9 mouse cellular contexts compared by ENCODE assay signal in the genomic region with DNA sequence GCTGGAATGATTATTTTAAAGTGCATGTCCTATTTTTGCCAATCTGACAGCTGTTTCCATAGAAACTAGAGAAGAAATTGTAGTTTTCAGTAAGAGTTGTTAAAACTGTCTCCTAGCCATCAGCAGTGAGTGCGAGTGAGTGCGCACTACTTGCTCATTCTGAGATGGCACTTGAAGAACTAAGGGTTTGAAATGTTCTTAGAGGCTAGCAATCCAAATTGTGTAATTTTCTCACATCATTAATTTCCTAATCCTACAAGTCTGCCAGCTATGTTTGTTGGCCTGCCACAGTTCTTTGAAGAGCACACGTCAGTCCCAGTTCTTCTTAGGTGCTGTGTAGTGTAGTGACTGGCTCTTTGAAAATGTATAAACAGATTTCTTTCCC. TPM values are rescaled to one million over a fixed set of nuclear protein-coding genes. Genes with fewer than 3 reads are reported as not detected.
A peak's percentile ranks its signal among the peaks of the same experiment; 100 is the strongest.
DNase-seq lines count a peak whose midpoint lies in the region; ATAC-seq and TF ChIP-seq lines count a peak whose summit lies in the region.
"Had no signal": no experiment of that assay in that cellular context is flagged by ENCODE, and none has a peak within 500 bp of the region (broad histone marks: within the 10 kb centered on the region; RNA-seq: fewer than 3 reads in every experiment).

No protein-coding gene starts in this region.

- no peaks in the 10 kb centered on the region for H3K36me3 ChIP-seq in embryonic facial prominence, embryonic 12.5 days
- no peaks in the 10 kb centered on the region for H3K36me3 ChIP-seq in hindbrain, postnatal 0 days (ENCODE audit: insufficient read depth, low read length)
- H3K36me3 ChIP-seq in macrophage (ENCODE audit: inconsistent target): peaks cover 6% of the 10 kb centered on the region

- H3K27me3 ChIP-seq in embryonic facial prominence, embryonic 12.5 days: no peaks in the 10 kb centered on the region
- H3K27me3 ChIP-seq in hindbrain, postnatal 0 days (ENCODE audit: insufficient read depth, low read length): no peaks in the 10 kb centered on the region

- 0 out of 2 replicates have a peak, but pooled peaks cover 2% of the 10 kb centered on the region for H3K4me1 ChIP-seq in embryonic facial prominence, embryonic 12.5 days
- no peaks in the 10 kb centered on the region for H3K4me1 ChIP-seq in hindbrain, postnatal 0 days (ENCODE audit: insufficient read depth, low read length)

- no peak overlapping the region for H3K9ac ChIP-seq in embryonic facial prominence, embryonic 12.5 days
- H3K9ac ChIP-seq in hindbrain, postnatal 0 days (replicated peaks; ENCODE audit: low read length): peak overlapping the region; percentile 72; the same call in 1 of the 2 replicates

- intact Hi-C loops in gastrocnemius, adult 2 months (cut with DNase I): no loop called here
- intact Hi-C loops in gastrocnemius, postnatal 14 days (cut with DNase I; ENCODE audit: low total_unique reads): loop anchor here (5.0 kb wide), 1 partner anchor 33 kb away; no protein-coding TSS in a partner anchor

- WGBS in embryonic facial prominence, embryonic 12.5 days: 46% methylated on average over 3 of the region's 3 CpGs
- 21% methylated on average over 3 of the region's 3 CpGs for WGBS in hindbrain, postnatal 0 days
- WGBS in macrophage (ENCODE audit: missing documents): 77% methylated on average over 3 of the region's 3 CpGs

- TF ChIP-seq CTCF in gastrocnemius, adult 2 months (IDR thresholded peaks at IDR 0.05): no peak
- no peak for TF ChIP-seq CTCF in hindbrain, postnatal 0 days (IDR thresholded peaks at IDR 0.05; ENCODE audit: low read depth)

- ATAC-seq in embryonic facial prominence, embryonic 12.5 days (ENCODE audit: insufficient number of reproducible peaks, insufficient read depth, low FRiP score, low TSS enrichment): no peak
- ATAC-seq in hindbrain, postnatal 0 days: no peak

- DNase-seq in gastrocnemius, adult 2 months: no peak
- no peak for DNase-seq in gastrocnemius, adult 8-10 months (ENCODE audit: low spot score in 2 of 2)
- DNase-seq in hindbrain, postnatal 0 days (ENCODE audit: low spot score): peak; percentile 13
- DNase-seq in right cerebral cortex, postnatal 25 days: no peak
- DNase-seq in cerebellum, postnatal 36 days: no peak
- no peak for DNase-seq in gastrocnemius, postnatal 14 days

- peak overlapping the region; percentile 89 for H3K4me3 ChIP-seq in gastrocnemius, adult 2 months
- H3K4me3 ChIP-seq in embryonic facial prominence, embryonic 12.5 days: peak overlapping the region; percentile 60; the same call in 1 of the 2 replicates
- peak overlapping the region; percentile 63 for H3K4me3 ChIP-seq in hindbrain, postnatal 0 days (ENCODE audit: low read length)
- H3K4me3 ChIP-seq in macrophage (ENCODE audit: inconsistent target): peak overlapping the region; percentile 67

- H3K79me2 ChIP-seq in macrophage (ENCODE audit: inconsistent target): peaks cover 38% of the 10 kb centered on the region

- H3K27ac ChIP-seq in gastrocnemius, adult 2 months: peak overlapping the region; percentile 99
- H3K27ac ChIP-seq in embryonic facial prominence, embryonic 12.5 days: no peak overlapping the region
- no peak overlapping the region for H3K27ac ChIP-seq in hindbrain, postnatal 0 days
- H3K27ac ChIP-seq in macrophage: peak overlapping the region; percentile 61; the same call in 1 of the 2 replicates

- H3K4me2 ChIP-seq in embryonic facial prominence, embryonic 12.5 days (replicated peaks): peak overlapping the region; percentile 48
- peak overlapping the region; percentile 69 for H3K4me2 ChIP-seq in hindbrain, postnatal 0 days (ENCODE audit: low read depth, low read length)

- H3K9me3 ChIP-seq in embryonic facial prominence, embryonic 12.5 days: no peaks in the 10 kb centered on the region
- no peaks in the 10 kb centered on the region for H3K9me3 ChIP-seq in hindbrain, postnatal 0 days (ENCODE audit: low read length)

RNA-seq across cellular contexts. Expression of gene Oma1, which starts 0.9 kb away (rescaled TPM):
- 10 to 100 TPM; 20.7 to 29.1 TPM for total RNA-seq in gastrocnemius, adult 2 months (2021)
- 10 to 100 TPM; 25.0 to 31.0 (median 28.4) TPM for total RNA-seq in gastrocnemius, adult 8-10 months (2022)
- 16.0 and 19.1 TPM in 2 replicates for polyA plus RNA-seq in embryonic facial prominence, embryonic 12.5 days (2016; fragmentation: Nextera tagmentation; extraction: Ambion mirVana)
- 4.1 and 5.6 TPM in 2 replicates for total RNA-seq in hindbrain, postnatal 0 days (2014; rRNA removed)
- 9.3 and 9.9 TPM in 2 replicates for polyA plus RNA-seq in hindbrain, postnatal 0 days (2015; fragmentation: Nextera tagmentation; extraction: Ambion mirVana)
- 10 to 100 TPM; 11.3 to 63.2 (median 32.5) TPM for total RNA-seq in macrophage (2018; cell fraction: chromatin; rRNA removed)
- 10 to 100 TPM in 25 of 26 experiments, 1 to 10 TPM in 1; 9.2 to 21.7 (median 16.7) TPM for total RNA-seq in macrophage (2018; cell fraction: cytosol; rRNA removed)
- total RNA-seq in macrophage (2018; cell fraction: nucleus; rRNA removed): 10 to 100 TPM; 10.4 to 41.4 (median 23.6) TPM
- 17.3 to 19.0 TPM (median 18.0 TPM) in 3 replicates for polyA plus RNA-seq in macrophage (2018)
- 10 to 100 TPM; 20.4 to 21.1 TPM for total RNA-seq in gastrocnemius, postnatal 14 days (2021)

RNA-seq across cellular contexts. Expression of gene 4921539E11Rik, which starts 23.9 kb away (rescaled TPM):
- not detected for total RNA-seq in gastrocnemius, adult 2 months (2021)
- total RNA-seq in gastrocnemius, adult 8-10 months (2022): not detected
- polyA plus RNA-seq in embryonic facial prominence, embryonic 12.5 days (2016; fragmentation: Nextera tagmentation; extraction: Ambion mirVana): not detected in 2 replicates
- not detected in 2 replicates for total RNA-seq in hindbrain, postnatal 0 days (2014; rRNA removed)
- polyA plus RNA-seq in hindbrain, postnatal 0 days (2015; fragmentation: Nextera tagmentation; extraction: Ambion mirVana): not detected in 2 replicates
- total RNA-seq in macrophage (2018; cell fraction: chromatin; rRNA removed): not detected
- not detected for total RNA-seq in macrophage (2018; cell fraction: cytosol; rRNA removed)
- total RNA-seq in macrophage (2018; cell fraction: nucleus; rRNA removed): not detected
- polyA plus RNA-seq in macrophage (2018): not detected in 3 replicates
- not detected for total RNA-seq in gastrocnemius, postnatal 14 days (2021)
- total RNA-seq: left cerebral cortex, postnatal 14 days had no signal

Comparison
In these comparisons a context has a peak if more than half of its experiments do, and no peak if none do; other contexts are left out.
1. H3K27ac ChIP-seq: peak in gastrocnemius, adult 2 months (single experiment) and macrophage (single experiment); none in embryonic facial prominence, embryonic 12.5 days (single experiment) and hindbrain, postnatal 0 days (single experiment).
2. Peak in every context shown above with its lines, with median percentiles within 50 percentile points of each other: H3K4me3 ChIP-seq.